Mouse (Mus musculus) embryo, embryonic 11 days (tissue): ENCODE data around the gene Ralgds.

ENCODE experiments used
- DNase-seq: peaks from one replicate; pipeline ENCODE4 v3.0.0-alpha.2; 2015

The Ralgds gene

DNA sequence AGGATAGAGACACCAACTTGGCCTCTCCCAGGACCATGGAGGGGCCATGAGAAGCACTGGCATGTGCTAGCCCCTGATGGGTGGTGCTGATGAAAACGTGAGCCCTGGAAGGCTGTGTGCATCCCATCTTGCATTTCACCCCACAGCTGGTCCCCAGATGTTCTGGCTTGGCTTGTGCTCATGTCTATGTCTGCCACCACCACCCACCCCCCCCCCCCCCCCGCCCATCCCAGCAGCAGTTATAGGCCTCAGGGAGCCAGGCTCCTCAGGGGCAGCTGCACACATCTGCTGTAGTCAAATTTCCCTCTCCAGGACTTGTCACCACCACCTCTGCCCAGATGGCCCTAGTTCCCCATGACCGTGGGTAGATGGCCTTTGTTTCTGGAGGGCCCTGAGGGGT lies 57.0 kb downstream of the Ralgds start:
- DNase-seq = peak; percentile 35

DNA sequence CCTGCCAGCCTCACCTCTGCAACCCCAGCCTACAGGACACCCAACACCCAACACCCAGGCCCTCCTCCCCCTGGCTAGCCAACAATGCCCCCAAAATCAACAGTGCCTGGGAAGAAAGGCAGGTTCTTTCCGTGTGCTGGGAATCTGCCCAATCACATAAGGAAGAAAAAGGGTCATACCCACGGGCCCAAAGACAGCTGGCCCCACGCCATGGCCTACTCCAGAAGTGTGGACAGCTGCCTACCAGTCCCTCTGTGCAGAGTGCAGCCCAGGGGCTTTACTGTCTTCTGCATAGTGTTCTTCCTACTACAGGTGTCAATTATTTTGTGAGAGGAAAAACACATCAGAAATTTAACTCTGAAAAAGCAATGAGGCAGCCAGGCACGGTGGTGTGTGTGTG lies 62.4 kb downstream of the Ralgds start:
- no peak for DNase-seq

DNA sequence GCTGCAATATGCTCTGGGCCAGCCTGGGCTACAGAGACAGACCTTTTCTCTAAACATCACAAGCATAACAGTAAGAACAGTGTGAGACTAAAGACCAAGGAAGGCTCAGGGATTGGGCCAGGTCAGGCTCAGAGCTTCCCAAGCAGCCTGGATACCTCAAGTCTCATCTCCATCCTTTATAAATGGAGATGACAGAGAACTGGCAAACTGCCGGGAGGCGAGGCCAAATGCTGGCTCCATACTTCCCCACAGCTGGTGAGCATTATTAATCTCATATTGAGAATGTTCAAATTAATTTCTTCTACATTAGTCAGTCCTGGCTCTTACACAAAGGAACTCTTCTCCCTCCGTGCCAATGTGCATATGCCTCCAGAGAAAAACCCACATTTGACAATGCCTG lies 63.9 kb downstream of the Ralgds start:
- DNase-seq = no peak

DNA sequence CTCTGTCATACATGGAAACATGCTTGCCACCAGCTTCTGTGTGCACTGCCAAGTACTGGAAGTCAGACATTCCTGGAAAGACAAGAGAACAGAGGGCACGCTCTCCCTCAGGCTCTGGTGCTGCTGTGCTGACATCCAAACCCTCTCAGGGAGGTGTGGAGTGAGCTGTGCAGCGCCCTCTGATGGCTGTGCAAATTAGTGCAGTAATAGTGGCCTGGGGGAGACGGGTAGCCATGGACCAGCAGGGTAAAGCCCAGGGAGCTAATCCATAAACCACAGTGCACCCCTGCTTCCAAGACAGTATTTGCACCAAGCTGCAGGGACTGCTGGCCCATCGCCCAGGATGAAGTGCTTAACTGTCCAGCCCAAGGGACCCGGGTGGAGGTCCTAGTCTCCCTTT lies 65.1 kb downstream of the Ralgds start:
- no peak for DNase-seq

DNA sequence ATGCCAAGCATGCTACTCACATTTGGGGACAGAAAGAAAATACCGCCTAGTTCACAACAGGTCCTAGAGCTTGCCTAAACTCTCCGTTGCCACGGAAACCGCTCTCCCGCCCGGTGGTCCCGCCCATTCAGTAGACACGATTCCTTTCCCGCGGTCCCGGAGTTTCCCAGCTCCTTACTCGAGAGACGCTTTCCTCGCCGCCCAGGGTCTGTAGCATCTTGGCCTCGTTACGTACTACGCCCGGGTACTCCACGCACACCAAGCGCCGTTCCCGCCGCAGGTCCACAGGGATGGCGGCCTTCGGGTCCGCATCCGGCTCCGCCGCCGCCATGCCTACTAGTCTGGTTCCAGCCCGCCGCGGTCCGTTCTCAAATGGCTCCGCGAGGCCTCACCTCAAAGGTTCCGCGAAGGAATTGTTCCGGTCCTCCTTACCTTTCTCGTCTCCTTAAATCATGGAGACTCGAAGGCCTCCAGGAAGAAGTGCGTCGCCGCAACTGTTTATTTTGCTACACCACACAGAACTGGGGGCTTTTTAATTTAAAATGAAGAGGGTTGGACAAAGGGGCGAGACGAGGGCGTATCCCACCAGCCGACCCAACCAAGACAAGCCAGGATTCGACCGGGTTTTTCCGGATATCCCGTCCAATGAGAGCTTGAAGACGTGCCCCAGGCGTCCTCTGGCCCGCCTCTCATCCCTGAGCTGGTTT lies 69.9 kb downstream of the Ralgds start:
- peak; percentile 93 for DNase-seq

DNA sequence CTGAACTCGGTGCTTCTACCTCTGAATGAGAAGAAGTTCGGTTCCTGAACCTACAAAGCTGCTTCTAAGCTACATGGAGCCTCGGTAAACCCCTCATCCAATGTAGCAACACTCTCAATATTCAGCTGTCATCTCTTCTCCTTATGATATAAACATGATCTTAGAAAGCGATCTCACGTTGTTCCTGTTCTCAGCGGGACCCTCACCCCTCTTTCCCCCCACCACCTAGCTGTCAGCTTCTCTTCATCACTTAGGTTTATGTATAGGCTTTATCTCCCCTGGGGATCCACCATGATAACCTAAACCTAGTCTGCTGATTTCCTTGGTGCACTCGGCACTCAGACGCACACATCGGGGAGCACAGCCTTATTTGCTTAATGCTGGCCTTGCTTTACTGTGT lies 70.7 kb downstream of the Ralgds start, which contains the start of gene Gtf3c5:
Gene Gtf3c5 (minus strand): TSS at position 101 of the 400 bp plus-strand sequence.
- DNase-seq = no peak

DNA sequence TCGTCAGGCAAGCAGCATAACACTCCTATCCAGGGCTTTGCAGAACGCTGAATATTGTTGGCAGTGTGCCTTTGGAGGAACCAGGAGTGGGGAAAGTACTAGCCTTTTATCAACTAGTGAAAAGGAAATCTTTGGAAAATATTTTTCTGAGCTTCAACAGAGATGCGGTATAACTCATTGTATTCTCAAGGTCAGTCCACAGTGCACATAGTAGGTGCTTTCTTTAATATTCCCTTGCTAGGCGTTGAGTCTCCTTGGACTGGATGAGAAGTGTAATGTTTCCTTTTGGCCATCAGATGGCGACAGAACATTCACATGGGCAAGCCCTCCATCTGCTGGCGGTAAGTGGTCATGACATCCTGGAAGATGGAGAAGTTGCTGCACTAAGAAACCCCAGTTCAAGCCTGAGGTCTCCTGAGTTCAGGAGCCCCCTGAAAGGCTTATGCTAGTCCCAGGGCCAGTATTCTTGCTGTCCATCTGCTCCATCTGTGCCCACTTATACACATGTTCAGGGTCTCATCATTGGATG lies 72.2 kb downstream of the Ralgds start:
- peak; percentile 86 for DNase-seq

DNA sequence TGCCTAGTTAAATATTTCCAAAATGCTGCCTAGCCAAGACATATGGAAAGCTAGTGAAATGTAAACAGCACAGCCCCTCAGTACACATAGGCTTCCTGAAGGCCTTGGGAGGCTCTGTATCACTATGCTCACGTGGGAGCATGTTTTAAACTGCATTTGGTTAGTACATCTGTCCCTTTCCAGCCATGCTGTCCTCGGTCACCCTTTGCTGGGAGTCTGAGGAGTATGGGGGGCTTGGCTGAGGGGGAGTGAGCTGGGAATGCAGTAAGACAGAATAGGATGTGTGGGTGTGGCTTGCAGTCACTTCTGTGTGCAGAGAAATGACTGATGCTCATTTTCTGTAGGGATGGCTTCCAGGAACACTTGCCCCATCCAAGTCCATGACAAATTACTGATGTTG lies 72.8 kb downstream of the Ralgds start:
- DNase-seq = no peak

DNA sequence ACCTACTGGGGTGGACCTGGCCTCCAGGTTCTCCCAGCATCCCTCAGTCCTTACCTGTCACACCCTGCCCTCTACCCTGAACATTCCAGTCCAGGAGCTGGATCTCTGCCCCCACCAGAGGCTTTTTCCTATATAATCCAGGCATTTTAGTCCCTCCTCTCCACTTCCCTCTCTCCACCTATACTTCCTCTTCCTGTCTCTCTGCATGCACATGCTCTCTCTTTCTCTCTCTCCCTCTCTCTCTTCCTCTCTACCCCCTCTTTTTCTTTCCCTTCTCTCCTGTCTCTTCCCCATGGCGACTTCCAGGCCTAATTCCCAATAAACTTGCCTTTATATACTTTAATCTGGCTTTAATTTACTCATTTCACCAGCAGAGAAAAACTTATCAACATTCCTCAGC lies 75.6 kb downstream of the Ralgds start:
- DNase-seq = no peak

DNA sequence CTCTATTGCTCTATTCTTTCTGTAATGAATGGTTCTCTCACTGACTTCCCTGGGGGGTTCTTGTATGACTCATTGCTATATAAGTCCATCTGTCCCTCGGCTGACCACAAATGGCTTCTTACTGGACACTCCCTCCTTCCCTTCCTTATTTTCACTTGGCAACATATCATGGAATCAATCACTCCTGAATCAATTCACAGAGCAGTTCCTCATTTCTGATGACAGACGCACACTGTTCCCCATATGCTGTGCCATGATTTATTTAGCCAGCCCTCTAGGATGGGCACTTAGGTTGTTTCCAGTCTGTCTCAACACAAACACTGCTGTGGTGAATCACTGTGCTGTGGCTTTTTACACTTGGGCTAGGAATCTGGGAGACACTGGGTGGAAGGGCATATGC lies 78.6 kb downstream of the Ralgds start:
- no peak for DNase-seq

DNA sequence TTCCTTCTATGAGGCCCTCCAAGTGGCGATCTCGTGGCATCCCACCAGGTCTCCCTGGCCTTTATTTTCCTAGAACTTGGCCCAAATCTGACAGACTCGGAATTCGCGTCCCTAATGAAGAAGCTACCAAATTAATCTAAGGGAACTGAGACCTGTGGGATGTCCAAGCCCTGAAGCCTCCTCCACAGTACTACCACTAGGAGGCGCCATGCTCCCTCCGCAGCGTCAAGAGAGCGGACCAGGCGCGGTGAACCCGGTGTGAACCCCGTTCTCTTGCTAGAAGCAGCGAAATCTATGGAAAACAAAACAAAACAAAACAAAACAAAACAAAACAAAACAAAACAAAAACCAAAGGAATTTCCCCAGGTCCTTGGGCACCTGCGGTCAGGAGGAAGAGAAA lies 79.9 kb downstream of the Ralgds start:
- DNase-seq = peak; percentile 79

DNA sequence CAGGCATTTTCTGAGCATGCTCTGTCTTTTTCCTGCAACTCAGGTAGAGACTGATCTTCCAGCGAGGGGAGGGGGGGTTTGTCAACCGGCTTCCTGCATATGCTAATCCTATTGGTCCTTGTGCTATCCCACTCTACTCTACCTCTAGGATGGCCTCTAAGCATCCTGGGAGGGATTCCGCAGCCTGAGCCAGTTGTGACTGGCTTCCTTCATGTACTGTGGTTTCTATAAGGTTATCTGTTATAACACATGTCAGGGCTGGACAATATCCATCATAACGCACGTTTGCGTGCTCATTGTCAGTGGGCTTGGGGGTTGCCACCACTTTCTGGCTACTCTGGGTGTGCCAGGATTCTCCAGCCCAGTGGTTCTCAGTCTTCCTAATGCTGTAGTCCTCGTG lies 83.1 kb downstream of the Ralgds start:
- DNase-seq = no peak

DNA sequence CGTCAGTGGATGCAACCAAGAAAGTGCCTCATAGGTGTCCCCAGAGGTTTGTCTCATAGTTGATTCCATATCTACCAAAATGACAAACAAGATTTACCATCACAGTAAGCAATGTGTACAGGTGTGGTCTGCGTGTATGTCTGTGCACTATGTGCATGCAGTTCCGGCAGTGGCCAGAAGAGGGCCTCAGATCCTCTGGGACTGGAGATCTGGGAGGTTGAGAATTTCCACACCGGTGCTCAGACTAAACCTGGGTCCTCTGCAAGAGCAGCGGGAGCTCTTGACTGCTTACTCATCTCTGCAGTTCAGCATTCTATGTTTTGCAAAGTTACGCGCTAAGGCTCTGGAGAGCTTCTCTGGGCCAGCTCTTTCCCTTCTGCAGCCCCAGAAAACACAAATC lies 84.1 kb downstream of the Ralgds start:
- no peak for DNase-seq

DNA sequence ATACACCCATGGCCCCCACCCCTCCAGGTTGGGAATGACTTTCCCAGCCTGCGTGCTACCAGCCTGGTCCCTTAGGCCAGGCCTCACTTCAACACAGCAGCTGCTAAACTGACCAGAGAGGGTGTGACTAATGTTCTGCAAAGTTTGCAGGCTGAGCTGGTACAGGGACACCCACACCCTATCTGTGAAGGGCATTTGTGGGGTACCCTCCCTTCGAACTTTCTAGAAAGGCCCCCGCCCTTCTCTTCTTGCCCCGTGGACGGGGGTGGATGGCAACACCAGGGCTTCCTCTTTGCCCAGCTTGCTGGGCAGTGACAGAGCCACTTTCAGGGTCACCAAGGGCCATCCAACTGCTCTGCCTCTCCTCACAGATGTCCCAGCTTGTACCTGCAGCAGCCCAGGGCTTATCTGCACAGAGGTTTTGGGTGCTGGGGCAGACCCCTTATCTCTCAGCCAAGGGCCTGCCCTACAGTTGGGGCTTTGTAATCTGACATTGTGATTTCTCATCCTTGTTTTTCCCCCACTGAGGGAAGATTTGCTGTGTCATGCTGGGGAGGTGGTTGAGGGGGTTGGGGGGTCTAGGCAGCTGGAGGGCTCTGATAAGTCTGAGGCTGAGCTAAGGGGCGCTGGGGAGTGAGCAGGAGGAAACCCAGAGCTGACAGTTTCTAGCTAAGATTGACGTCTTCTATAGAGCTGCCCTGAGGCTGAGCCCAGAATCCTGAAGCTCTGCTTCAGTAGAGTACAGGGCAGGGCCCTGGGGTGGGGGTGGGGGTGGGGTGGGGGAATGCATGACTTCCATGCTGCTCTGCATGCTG lies 85.0 kb downstream of the Ralgds start:
- no peak for DNase-seq

DNA sequence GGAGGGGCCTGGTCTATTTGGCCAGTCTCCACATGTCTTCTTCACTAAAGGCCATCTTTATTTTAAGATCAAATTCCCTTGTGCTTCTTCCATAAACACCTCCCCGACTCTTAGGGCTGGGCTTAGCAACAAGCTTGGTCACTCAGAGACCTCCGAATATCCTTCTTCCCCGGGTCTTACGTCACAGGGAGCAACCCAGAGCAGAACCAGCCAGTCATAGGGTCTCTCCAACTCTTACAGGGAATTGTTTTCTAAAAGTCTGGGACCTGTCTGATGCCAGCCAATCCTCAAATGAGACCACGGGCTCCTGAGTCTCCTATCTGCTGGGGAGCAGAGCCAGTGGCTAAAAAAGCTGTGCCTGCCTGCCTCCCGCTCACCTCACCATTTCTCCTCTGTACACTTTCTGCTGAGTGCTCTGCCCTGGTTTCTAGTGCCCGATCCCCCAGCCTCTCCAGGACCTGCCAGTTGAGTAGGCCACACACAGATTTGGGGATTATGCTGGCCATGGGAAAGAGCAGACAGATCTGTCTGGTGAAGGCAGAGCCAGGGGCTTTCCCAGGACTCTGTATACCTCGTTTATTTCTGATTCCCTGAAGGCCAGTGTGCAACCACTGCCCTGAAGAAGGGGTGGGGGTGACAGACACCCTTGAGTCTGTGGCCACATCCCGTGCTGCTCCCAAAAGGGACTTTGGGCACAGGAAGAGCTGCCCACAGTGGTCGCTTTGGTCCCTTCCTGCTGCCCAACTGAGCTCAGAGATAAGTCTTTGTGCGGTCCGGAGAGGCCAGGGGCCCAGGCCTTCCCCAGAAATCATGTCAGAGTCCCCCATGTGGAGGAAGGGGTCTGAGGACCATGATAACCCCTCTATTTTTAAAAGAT lies 86.0 kb downstream of the Ralgds start:
- no peak for DNase-seq

DNA sequence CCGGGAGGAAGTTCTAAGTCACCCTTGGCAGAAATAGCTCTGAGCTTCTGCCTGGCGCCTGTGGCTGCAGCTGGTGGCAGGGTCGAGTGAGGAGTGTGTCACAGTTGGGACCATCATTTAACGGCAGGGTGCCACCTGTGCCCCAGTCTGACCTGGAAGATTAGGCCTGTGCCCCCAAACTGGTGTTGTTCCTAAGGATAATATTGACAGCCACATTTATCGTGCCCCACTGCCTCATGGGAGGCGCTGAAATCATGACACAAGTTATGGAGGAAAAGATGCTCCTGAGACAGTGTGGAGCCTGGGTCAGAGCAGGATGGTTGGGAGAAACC lies 86.6 kb downstream of the Ralgds start:
- DNase-seq = no peak

DNA sequence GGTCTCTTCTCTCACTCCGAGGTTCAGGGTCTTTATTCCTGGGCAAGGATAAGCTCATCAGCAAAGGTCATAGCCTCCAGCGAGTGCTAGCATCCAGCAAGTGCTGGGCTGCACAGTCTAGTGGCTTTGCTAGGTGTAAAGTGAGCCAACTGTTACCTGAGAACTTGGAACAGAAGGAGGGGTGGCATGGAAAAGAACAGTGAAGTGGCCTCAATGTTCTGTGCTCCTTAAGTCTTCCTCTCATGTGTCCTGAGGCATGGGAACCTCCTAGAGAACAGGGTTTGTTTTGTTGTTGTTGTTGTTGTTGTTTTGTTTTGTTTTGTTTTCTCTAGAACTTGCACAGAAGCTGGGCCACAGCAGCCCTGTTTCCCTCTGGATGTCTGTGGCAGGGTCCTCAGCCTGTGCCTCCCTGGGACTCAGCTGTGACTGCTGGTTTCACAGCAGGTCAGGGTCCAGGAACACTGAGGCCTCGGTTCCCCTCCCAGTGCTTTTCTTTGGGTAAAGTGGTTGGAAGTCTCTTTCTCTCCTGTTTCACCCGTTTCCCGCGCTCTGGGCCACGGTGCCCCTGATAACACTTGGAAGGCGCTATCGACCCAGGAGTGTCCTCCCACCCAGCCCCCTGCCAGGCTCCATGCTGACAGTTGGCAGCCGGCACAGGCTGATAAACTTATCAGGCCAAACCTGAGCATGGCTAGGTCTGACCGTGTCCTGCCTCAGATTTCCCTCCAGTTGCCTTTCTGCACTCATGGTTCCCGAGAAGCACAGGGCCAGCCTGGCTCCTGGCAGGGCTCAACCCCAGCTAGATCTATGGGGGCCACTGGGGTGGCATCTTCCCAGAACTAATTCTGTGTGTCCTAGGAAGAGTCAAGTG lies 89.0 kb downstream of the Ralgds start:
- DNase-seq = no peak
